Mouse (Mus musculus) MN1 (cell line): ENCODE measurements around the gene Hspe1.
"Not testable (repeated sequence)": the region's sequence is repeated elsewhere in the genome, so short reads cannot be mapped to it uniquely, and the experiment has no call there.

Experiments
- DNase-seq: peaks from one replicate; pipeline ENCODE4 v3.0.0-alpha.2; 2016; ENCODE audit warnings: low spot score

Hspe1 gene

GRCm38 (mm10) chr1:55085781-55086366 is 2.1 kb upstream of the Hspe1 start:
- DNase-seq, result no peak

- no peak for DNase-seq
Observed at GRCm38 (mm10) chr1:55086868-55087400, 998 bp upstream of the Hspe1 start.

- DNase-seq, result peak; percentile 74
Observed at GRCm38 (mm10) chr1:55087401-55087904, 479 bp upstream of the Hspe1 start.

- DNase-seq, result no peak
Observed at GRCm38 (mm10) chr1:55088611-55089497, 922 bp downstream of the Hspe1 start.

GRCm38 (mm10) chr1:55089498-55090064 is 1.6 kb downstream of the Hspe1 start:
- no peak for DNase-seq

GRCm38 (mm10) chr1:55092056-55092455 is 4.1 kb downstream of the Hspe1 start:
- no peak for DNase-seq

- DNase-seq, result no peak
Observed at GRCm38 (mm10) chr1:55092469-55092868, 4.5 kb downstream of the Hspe1 start.

- no peak for DNase-seq
Observed at GRCm38 (mm10) chr1:55106919-55107585, 19.1 kb downstream of the Hspe1 start.

- DNase-seq, result no peak
Observed at GRCm38 (mm10) chr1:55107644-55108043, 19.7 kb downstream of the Hspe1 start.

GRCm38 (mm10) chr1:55108473-55108872 is 20.5 kb downstream of the Hspe1 start:
- DNase-seq, result no peak

GRCm38 (mm10) chr1:55109066-55109766 is 21.3 kb downstream of the Hspe1 start:
- DNase-seq, result no peak

- no peak for DNase-seq
Observed at GRCm38 (mm10) chr1:55123046-55123445, 35.1 kb downstream of the Hspe1 start.

- no peak for DNase-seq
Observed at GRCm38 (mm10) chr1:55123561-55123960, 35.6 kb downstream of the Hspe1 start.

- DNase-seq, result not testable (repeated sequence)
Observed at GRCm38 (mm10) chr1:55124136-55124535, 36.2 kb downstream of the Hspe1 start.

- no peak for DNase-seq
Observed at GRCm38 (mm10) chr1:55129716-55130115, 41.8 kb downstream of the Hspe1 start.

- peak; percentile 7 for DNase-seq
Observed at GRCm38 (mm10) chr1:55130190-55130916, 42.4 kb downstream of the Hspe1 start.

GRCm38 (mm10) chr1:55130943-55131401 is 43.0 kb downstream of the Hspe1 start, which contains the start of gene Mob4:
Gene Mob4, plus strand, starts transcription at chr1:55131231.
- DNase-seq, result peak; percentile 94

GRCm38 (mm10) chr1:55131424-55132014 is 43.6 kb downstream of the Hspe1 start:
- peak; percentile 55 for DNase-seq

GRCm38 (mm10) chr1:55132308-55132707 is 44.4 kb downstream of the Hspe1 start:
- no peak for DNase-seq

- no peak for DNase-seq
Observed at GRCm38 (mm10) chr1:55133173-55133572, 45.2 kb downstream of the Hspe1 start.
